Mouse (Mus musculus) myocyte (in vitro differentiated cells): ENCODE data around the gene Cbfb.

Source experiments
- CEBPB ChIP-seq: IDR thresholded peaks from 2 replicates; pipeline ENCODE4 v1.6.1; 2011; ENCODE audit warnings: mild to moderate bottlenecking, moderate library complexity; ENCODE audit not compliant: poor library complexity, insufficient read depth, severe bottlenecking
- E2F4 ChIP-seq: IDR thresholded peaks from one replicate; pipeline ENCODE4 v1.6.1; 2011; ENCODE audit warnings: mild to moderate bottlenecking, control low read depth, moderate library complexity; ENCODE audit not compliant: insufficient read depth
- POLR2A ChIP-seq: IDR thresholded peaks from one replicate; pipeline ENCODE4 v1.6.1; 2011; ENCODE audit warnings: low read depth, mild to moderate bottlenecking, control low read depth, moderate library complexity; ENCODE audit not compliant: insufficient read length
- TCF3 ChIP-seq: IDR thresholded peaks from one replicate; pipeline ENCODE4 v1.6.1; 2011; ENCODE audit warnings: low read depth, control low read depth; ENCODE audit not compliant: insufficient read length

DNA sequence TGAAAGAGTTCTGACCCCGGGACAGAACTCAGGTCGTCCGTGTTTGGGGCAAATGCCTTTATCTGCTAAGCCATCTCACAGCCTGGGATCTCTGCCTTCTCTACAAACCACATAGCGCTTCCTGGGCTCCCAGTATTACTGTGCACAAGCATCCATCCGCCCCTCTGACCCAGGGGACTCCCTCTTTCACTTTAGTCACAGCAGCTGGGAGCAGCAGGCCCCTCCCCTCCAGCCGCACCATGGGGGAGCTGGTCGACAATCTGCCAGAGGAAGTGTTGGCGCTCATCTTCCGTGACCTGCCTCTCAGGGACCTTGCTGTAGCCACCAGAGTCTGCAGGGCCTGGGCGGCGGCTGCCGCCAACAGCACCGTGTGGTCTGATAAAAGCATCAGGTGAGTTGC, 96.3 kb downstream of the Cbfb start:
- TF ChIP-seq POLR2A: no peak
- no peak for TF ChIP-seq E2F4
- TF ChIP-seq TCF3: no peak
- TF ChIP-seq CEBPB: no peak
